Mouse (Mus musculus) thymus, postnatal 25 days (tissue): ENCODE data around the gene Snapc2.
"Not testable (repeated sequence)": the region's sequence is repeated elsewhere in the genome, so short reads cannot be mapped to it uniquely, and the experiment has no call there.

Experiments used
- DNase-seq: peaks from one replicate; pipeline ENCODE4 v3.0.0; 2022

Snapc2 gene

DNA sequence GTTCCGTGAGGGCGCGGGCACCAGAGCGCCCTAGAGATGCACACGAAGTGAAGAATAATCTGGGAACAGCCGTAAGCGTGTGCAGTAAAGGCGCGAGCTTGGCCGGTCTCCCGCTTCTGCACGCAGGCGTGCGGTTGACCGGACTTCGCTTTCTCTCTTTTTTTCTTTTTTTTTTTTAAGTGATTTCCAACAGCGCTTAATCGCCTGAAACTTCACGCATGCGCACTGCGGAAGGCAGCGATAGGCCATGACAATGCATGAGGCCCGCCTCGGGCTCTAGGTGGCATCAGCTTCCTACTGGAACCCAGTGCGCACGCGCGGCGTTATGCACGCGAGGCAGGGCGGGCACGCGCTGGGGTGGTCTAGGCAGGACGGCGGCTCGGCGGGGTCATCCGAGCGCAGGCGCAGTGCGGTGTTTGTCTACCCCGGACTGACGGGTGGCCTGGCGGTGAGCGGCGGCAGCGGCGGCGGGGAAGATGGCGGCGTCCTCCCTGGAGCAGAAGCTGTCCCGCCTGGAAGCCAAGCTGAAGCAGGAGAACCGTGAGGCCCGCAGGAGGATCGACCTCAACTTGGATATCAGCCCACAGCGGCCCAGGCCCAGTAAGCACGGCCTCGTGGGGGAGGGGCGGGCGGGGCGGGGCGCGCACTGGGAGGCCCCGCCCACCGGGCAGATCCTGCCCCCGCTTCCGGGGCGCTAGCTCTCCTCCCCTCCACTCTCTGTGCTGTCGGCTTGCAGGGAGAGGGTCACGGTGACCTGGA, 14.3 kb upstream of the Snapc2 start, which contains the start of the genes Map2k7 and Gm49320:
Map2k7 (plus strand) TSS at position 307 of the 759 bp plus-strand sequence.
Gm49320 (plus strand) TSS at position 432 of the 759 bp plus-strand sequence.
- peak; percentile 99 for DNase-seq

DNA sequence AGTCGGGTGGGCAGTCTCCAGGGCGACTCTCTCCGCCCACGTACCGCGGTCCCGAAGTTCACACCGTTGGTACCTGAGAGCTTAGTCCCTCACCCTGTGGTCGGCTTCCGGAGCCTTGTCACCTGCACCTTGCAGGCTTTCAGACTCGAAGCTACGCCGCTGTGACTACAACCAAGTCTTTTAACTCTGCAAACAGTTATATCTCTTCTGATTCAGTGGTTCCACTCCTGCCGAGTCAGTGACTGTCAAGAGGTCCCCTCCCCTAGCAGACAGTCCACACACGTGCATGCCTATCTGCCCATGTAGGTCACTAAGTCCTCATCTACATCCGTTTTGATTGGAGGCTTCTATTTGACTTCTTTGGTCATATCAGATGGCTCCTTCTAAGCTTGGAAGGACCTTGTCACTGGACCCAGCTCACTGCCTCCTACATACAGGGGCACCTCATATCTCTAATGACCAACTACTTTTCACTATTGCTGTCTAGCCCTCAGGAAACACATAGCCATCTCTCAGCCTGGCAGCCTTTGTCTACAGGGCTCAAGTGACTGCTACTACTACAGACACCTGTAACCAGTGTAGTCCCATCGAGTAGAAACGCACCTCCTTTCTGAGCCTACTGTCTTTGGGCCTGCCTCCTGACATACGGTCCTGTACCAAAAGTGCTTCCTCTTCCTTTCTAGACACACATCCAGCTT, 13.5 kb upstream of the Snapc2 start:
- no peak for DNase-seq

DNA sequence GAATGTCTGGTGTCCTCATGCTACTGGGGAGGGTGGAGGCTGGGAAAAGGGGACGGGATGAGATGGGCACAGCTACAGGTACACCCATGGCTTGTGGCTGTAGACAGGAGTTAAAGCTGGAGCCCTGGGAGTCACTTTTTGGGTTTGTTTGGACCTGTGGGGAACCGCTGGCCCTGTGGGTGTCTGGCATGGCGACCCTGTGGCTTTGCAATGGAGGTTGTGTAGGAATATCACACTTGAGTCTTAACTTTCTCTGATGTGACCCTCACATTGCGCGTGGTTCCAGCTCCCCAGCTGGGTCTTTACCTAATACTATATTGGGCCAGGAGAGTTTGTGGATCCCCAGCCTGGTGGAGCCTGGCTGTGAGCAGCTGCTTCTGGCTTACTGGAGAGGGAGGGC, 7.8 kb upstream of the Snapc2 start:
- no peak for DNase-seq

DNA sequence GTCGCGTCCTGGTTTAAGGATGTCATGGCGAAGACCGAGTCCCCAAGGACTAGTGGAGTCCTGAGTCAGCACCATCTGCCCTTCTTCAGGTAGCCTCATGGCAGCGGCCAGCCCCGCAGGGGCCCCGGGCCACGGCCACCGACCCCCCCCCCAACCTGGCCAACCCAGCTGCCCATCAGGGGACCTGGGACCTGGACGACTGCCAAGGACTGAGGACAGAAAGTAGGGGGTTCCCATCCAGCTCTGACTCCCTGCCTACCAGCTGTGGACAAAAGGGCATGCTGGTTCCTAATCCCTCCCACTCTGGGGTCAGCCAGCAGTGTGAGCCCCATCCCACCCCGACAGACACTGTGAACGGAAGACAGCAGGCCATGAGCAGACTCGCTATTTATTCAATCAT, 7.1 kb upstream of the Snapc2 start:
- DNase-seq, result no peak

DNA sequence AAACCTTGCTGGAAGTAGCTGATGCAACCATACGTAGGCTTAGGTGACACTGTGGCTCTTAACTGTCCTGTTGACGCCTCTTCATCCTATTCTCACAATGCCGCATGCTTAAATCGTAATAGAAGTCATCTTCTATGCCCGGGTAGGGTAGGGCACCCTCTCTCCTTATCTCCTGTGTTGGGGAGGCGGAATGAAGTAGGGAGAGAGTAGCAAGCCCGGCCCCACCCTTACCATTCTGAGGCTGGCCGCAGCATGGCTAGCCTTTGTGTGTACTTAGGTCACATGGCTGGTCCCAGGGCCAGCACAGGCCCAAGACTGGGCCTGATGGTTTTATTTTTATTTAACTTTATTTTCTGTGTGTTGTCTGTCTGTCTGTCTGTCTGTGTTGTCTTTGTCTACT, 5.6 kb upstream of the Snapc2 start:
- no peak for DNase-seq

DNA sequence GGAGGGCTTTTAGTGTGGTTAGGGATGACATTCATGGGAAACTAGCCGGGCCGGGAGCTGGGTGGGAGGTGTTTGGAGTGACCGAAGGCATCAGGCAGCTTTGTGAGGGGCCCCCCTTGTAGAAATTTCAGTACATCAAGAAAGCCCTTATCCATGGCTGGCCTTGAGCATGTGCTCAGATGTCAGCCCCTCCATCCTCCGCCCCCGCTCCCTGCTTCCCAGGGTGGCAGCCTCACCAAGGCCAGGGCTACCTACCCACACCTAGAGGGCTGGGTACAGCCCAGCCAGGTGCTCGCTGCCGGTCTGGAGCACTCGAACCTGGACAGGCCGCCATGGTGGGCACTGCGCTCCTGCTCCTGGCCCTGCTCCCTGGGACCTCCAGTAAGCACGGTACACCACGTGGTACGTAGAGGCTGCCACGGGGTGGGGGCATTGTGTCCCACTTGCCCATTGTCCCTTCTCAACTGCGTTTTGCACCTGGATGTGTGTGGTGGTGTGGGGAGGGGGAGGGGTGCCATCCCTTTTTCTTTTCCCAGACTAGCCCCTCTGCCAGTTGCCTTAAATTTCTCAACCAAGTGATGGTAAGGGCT, 4.8 kb upstream of the Snapc2 start, which contains the start of gene Tgfbr3l:
Tgfbr3l (plus strand) TSS at position 264 of the 590 bp plus-strand sequence.
- DNase-seq, result no peak

DNA sequence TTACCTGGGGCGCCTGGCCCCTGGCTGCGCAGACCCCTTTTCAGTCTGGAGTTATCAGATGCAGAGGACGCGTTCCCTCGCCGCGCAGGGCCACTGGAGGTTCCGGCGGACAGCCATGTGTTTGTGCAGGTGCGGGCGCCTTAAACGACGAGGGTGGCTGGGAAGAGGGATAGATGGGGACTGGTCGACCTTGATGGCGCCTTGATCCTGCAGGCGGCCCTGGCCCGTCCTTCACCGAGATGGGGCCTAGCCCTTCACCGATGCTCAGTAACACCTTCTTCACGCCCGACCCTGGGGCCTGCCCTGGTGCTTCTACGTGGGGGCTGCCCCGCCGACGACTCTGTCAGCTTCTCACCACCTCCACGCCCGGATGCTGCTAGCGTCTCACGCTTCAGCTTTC, 3.7 kb upstream of the Snapc2 start:
- DNase-seq, result no peak

DNA sequence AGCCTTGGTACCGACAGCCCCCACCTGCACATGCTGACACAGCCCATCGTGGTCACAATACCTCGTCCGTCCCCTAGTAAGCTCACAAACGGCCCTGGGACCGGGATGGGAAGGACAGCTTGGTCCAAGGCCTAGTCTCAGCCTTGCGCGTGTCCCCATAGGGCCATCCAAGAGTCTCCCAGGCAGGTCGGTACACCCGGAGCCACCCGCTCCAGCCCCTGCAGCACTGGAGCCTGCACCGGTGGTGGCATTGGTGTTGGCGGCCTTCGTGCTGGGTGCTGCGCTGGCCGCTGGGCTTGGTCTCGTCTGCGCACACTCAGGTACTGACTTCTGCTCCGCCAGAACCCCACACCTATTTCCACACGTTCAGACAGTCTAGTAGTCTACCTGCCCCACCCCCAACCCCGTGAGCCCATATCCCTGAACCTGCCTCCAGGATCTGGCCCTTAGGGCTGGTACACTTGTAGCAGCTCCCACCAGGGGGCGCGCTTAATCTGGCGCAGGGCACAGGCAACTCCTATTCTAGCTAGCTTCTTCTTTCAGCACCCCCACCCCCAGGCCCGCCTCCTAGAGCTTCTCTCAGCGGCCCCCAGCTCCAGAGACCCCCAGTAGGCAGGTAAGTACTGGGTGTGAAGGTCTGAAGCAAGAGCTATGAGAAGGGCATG, 2.4 kb upstream of the Snapc2 start:
- DNase-seq, result peak; percentile 81

DNA sequence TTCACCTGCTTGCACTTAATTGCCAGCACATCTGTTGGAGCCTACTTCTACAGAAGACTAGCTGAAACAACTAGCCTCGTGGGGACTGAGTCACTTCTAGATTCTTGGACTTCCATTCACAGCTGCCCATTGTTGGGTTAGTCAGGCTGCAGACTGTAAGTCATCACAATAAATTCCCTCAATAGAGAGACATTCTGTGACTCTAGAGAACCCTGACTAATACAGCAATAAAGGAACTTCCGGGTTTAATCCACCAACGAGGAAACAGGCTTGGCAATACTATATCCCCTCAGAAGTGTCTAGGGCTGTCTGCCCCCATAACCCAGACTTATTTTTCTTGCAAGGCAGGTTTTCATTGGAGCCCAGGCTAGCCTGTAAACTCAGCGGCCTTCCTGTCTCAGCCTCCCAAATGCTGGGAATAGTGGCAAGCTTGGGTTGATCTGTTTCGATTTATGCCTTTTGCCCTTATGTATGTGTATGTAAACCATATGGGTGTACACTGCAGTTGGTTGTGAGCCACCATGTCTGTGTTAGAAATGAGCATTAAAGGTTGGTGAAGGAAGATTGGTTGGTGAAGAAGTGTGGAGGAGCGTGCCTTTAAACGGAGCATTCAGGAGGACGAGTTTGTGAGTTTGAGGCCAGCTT, 642 bp upstream of the Snapc2 start:
- no peak for DNase-seq

DNA sequence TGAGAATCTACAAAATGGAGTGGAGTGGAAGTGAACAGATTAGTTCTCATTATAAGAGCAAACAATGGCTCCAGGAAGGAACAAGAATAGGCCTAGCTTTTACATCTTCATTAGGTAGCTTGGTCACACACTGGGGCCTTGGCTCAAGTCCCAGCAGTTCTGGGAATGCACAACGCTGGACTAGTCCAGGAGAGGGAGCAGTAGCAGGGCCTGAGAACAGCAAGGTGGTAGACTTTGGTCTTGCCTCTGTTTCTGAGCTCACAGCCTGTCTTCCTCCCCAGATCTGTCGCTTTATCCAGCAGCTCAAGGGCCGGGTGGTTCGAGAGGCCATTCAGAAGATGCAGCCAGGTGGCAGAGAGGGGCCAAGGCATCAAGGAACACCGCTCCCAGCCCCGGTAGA, 1.1 kb downstream of the Snapc2 start:
- no peak for DNase-seq

DNA sequence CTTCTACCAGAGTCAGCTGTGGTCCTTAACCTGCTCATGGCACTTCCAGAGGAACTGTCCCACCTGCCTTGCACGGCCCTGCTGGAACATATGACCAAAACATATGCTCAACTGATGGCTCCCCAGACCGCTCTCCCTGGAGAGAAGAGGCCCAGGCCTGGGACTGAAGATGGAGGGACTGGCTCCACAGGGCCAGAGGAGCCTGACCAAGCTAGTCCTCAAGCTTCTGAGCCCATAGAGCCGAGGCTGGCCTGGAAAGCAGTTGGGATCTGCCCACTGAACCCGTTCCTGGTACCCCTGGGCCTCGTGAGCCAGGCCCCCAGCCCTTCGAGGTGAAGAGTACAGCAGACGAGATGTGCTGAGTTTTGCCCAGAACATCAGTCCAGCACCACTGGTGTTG, 2.6 kb downstream of the Snapc2 start:
- DNase-seq, result not testable (repeated sequence)

DNA sequence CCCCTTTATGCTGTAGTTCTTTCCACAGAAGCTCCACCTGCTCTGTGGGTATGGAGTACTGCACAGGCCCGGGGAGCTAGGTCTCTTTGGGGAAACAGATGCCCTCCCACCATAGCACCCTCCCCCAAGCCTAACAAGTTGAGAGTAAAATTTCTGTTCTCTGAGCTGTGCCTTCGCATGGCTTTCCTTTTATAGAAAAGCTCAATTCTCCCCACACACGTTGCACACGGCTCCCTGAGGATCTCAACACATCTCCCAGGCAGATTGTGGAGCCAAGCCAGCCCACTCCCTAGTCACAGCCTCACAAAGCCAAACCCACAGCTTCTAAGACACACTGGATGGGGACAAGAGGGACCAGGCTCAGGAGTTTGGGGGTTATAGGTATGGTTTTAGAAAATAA, 4.0 kb downstream of the Snapc2 start:
- no peak for DNase-seq

DNA sequence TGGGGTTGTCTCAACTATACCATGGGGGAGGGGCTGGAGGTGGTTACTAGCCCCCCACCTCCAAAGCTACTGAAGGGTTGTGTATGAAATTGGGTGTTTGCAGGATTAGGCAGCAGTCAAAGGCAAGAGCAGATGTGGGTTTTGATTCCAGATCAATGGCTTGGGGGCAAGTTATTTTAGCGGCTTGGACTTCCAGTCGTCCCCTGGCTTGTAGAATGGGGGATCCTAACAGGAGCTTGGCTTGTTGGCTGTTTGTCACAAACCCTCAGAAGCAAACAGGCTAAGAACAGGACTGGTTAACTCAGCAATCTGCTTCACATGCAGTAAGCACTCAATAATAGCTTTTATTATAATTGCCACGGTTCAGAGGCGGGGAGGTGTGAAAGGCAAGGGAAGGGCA, 4.5 kb downstream of the Snapc2 start:
- no peak for DNase-seq

DNA sequence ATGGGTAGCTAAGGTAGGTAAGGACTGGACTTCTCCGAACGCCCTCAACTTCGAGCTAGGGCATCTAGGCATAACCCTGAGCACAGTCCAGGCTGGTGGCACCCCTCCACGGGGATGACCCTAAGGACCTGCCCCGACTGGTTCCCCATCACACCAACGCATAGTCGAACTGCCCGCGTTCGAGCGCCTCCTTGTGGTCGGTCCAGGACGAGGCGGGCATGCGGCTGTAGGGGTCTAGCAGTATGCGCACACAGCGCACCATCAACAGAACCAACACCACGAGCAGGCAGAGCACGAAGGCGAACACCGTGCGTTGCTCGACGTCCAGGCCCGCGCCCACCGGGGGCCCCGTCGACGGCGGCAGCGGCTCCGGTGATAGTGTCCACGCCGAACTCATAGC, 5.4 kb downstream of the Snapc2 start:
- DNase-seq, result peak; percentile 85

DNA sequence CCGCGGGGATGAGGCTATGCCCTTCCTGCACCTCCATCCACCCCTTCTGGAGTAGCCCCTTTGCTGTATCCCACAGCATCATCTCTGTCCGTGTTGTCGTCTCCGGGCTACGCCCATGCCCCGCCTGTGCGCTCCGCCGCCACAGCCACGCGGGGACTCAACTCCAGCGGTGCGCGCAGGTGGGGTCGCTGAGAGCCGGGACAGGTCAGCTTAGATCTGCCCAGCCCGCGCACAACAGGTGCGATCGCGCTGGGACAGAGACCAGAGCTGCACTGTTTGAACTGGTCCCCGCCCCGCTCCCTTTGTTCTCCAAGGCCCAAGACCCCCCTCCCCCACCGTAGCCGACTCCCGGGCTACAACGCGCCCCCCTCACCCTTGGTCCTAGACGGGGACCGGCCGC, 5.8 kb downstream of the Snapc2 start:
- DNase-seq, result no peak

DNA sequence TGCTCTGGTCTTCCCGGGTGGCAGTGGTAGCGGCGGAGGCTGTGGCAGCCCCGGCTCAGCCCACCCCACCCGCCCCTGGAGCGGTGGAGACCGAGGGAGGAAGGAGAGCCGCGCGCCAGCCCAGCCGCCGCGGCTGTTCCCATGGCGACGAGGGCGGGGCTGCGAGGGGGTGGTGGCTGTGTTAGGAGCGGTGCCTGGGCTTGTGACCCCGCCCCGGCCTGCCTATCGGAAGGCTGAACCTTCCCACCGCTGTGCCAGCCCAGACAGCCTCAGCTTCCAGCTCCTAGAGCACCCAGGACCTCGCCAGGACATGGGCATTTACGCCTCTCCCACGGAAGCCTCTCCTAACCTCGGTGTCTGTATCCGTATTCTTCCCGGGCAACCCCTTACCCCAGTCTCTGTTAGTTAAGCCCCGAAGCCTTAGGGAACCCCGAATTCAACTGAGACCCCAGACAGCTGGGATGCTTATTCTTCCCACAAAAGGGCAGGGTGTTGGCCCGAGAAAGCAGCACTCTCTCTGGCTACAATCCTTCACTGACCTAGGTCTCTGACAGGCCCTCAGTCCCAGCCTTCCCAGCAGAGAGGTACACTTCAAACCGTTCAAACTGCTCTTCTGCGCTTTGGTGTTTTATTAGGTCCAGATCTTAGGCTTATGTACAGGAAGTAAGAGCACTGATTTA, 6.4 kb downstream of the Snapc2 start, which contains the start of gene Ctxn1:
Ctxn1 (minus strand) TSS at position 150 of the 680 bp plus-strand sequence.
- DNase-seq, result peak; percentile 98

DNA sequence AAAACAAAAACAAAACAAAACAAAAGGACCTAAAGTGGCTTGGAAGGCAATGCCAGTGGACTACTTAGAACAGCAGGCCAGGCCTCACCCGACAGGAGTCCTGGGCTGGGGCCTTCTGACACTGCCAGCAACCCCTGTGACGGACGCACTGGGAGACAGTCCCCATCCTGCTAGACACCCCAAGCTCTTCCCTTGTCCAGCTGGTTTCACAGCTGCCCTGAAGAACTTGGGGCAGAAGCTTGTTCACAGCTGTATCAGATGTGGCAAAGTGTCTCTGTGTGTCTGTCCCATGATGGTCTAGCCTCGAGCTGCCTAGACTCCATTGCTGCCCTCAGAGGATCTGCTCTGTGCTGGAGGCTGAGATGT, 6.9 kb downstream of the Snapc2 start:
- no peak for DNase-seq

DNA sequence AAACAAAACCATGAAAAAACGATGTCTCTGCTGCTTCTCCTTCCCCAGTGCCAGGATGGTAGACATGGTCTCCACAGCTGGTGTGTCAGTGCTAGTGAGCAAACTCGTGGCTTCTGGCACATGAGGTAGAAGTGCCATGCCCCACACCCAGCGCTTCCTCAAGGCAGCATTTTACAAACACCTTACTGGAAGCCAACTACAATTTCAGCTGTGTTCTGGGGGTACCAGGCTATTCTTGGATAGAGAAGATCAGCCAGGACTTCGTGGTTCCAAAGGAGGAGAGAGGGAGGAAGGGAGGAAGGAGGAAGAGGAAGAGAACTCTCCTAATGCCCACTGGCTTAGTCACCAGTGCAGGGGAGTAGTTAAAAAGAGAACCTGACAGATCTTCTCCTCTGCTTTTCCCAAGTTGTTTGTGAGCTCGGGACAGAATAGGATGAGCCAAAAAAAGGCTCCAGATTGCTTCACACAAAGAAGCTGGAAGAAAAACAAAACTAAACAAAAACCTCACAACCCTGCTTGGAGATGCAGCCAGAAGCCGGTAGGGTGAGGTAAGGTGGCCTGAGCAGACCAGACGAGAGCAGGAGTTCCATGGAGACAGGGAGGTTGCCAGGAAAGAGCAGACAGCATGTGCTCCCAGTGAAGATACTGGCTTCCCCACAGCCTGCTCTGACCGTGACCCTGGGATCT, 10.4 kb downstream of the Snapc2 start:
- no peak for DNase-seq

DNA sequence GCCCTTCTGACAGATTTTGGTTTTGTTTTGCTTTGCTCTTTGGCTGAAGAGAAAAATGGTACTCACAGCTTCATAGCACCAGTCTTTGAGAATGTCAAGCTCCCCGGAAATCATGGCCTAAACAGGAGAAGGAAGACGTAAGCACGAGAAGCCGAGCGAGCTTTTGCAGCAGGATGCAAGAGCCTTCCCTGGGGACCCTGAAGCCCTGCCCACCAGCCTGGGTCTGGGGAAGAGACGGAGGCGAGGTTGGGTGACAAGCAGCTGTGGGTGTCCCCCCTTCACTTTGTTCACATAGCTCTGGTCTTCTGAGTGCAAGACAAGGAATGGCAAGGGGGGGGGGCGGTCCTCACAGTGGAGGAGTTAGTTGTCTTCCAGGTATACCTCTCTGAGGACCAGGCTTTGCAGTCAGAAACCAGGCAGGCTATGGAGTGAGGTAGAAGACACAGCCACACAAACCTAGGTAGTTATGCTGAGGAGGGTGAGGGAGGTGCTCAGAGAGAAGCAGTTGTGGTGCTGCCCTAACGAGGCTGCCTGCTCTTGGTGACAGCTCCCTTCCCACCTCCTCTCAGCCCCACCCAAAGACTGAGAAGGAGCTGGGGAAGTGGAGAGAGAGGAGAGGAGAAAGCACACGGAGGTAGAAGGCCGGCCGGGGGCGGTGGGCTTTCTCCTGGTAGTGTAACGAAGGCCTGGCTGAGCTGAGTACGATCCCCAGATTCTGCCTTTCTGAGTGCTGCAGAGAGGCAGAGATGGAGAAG, 12.5 kb downstream of the Snapc2 start:
- no peak for DNase-seq

DNA sequence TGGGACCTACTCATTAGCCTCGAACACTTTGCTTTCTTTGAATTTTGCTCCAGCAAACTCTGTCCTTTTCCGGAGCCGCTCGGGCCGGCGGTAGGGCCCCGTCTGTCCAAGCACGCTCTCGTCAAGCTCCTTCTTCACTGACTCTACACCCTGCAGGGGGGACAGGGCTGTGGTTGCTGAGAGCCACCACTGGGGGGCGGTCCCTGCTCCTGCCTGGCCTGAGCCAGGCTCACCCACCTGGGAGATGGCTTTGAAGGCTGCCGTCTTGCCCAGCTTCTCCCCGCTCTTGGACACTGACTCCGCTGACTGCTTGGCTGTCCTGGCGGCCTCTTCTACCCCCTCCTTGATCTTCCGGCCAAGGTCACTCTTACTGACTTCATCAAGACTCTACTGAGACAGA, 14.7 kb downstream of the Snapc2 start:
- no peak for DNase-seq

DNA sequence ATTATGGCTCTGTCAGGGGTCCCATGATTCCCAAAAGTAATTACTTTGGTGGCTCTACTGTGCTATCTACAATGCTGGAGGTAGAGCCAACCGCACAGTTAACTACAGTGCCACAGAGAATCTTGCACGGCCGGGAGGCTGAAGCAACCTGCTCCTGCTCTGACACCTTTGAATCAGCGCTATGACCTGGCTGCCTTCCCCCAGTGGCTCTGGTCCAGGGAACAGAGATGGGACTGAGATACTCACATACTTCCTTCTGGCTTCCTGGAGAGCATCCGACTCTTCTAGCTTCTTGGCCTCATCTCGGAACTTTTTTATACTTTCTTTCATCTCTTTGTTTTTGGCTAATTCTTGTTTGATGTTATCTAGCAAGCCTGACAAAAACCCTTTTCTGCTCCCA, 16.7 kb downstream of the Snapc2 start:
- DNase-seq, result no peak
